Mouse (Mus musculus) kidney, postnatal 25 days (tissue): ENCODE results near the gene Hist1h4h.

Experiments used
- DNase-seq, 2 experiments: peaks; one replicate each; pipeline ENCODE4 v3.0.0; 2021; ENCODE audit warnings: mixed read lengths in 2 of 2

Gene Hist1h4h

GRCm38 (mm10) chr13:23530901-23531875 is at the start of gene Hist1h4h:
TSS of gene Hist1h4h (plus strand) at chr13:23531050.
- DNase-seq, result peak; percentile 97 to 98

DNA sequence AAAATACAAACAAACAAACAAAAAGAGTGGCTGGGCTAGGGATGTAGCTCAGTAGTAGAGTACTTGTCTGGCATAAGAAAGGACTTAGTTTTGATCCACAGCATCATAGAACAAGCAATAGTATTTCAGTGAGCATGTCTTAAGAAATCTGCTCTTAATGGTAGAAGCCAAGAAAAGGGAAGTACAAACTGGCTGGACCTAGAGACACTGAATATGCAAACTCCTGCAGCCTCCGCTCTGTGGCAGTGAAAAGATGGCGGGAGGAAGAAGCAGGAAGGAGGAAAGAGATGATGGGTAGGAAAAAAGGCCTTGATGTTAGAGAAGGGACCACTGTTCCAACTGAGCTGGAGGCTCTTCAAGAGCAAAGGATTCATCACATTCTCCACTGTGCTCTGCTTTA is 47.7 kb upstream of the Hist1h4h start:
- no peak for DNase-seq

GRCm38 (mm10) chr13:23485271-23485670 is 45.6 kb upstream of the Hist1h4h start:
- no peak for DNase-seq

- peak; percentile 60 to 80 for DNase-seq
Measured at GRCm38 (mm10) chr13:23488400-23489322, 42.2 kb upstream of the Hist1h4h start, which contains the start of gene Btn2a2. TSS of gene Btn2a2 (minus strand) at chr13:23488857.

DNA sequence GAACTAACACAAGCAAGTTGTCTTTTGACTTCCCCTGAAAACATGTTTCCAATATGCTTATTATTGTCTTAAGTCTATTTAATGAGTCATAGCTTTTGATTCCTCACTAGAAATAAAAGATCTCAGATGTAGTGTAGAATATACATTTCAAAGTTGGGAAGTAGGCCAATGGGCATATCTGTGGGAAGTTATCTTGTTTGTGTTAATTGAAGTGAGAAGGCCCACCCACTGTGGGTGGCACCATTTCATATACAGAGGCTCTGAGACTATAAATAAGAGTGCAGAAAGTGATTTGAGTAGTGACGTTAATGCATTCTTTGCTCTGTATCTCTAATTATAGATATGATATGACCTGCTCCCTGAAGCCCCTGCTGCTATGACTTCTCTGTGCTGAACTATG is 40.0 kb upstream of the Hist1h4h start:
- DNase-seq, result no peak

- DNase-seq, result no peak
Measured at GRCm38 (mm10) chr13:23491263-23491662, 39.6 kb upstream of the Hist1h4h start.

GRCm38 (mm10) chr13:23491990-23492389 is 38.9 kb upstream of the Hist1h4h start:
- DNase-seq, result no peak

- DNase-seq, result no peak
Measured at GRCm38 (mm10) chr13:23495526-23495925, 35.3 kb upstream of the Hist1h4h start.

- no peak for DNase-seq
Measured at GRCm38 (mm10) chr13:23497656-23498321, 33.1 kb upstream of the Hist1h4h start.

GRCm38 (mm10) chr13:23498653-23499052 is 32.2 kb upstream of the Hist1h4h start:
- no peak for DNase-seq

- DNase-seq, result no peak
Measured at GRCm38 (mm10) chr13:23499943-23500342, 30.9 kb upstream of the Hist1h4h start.

GRCm38 (mm10) chr13:23500424-23501200 is 30.2 kb upstream of the Hist1h4h start:
- peak in 1 of 2 experiments; percentile 20 for DNase-seq

DNA sequence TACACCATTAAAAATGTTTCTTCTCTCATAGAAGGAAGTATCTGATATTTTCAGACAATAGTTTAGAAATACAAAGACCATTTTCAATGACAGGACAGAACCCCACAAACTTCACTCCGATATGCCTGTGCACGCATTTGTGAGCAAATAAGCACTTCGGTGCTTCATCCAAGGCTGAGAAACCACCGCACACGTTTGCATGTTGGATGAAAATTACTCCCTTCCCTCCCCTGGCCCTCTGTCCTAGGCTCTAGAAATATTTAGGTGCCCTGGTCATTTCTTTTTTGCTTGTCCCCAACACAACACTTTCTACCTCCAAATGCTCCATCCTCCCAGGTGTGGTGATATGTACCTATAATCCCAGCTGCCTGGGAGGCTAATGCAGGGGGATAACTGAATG is 29.3 kb upstream of the Hist1h4h start:
- DNase-seq, result no peak

DNA sequence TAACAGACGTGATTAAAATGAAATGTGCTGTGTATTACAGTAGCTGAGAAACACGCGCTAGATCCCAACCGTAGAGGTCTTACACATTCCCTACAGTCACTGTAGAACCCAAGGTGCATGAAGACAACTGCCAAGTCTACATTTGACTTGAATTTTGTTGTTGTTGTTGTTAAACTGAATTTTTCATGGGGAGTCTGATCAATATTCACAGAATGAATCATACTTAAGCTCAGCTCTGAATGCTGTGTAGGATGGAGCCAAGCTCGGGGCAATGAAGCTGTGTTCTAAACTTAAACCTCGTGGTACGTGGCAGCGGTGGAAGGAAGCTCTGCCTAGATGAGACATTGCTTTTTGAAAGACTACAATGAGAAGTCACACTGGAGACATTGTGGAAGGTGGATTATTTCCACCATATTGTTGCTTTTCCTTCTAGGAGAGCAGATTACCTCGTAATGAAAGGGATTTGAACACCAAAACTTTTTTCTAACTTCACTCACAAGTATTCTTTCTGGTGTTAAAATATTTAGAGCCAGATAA is 28.8 kb upstream of the Hist1h4h start:
- DNase-seq, result no peak

- DNase-seq, result no peak
Measured at GRCm38 (mm10) chr13:23502916-23503315, 27.9 kb upstream of the Hist1h4h start.

- DNase-seq, result peak in 1 of 2 experiments; percentile 37
Measured at GRCm38 (mm10) chr13:23503797-23504196, 27.1 kb upstream of the Hist1h4h start.

DNA sequence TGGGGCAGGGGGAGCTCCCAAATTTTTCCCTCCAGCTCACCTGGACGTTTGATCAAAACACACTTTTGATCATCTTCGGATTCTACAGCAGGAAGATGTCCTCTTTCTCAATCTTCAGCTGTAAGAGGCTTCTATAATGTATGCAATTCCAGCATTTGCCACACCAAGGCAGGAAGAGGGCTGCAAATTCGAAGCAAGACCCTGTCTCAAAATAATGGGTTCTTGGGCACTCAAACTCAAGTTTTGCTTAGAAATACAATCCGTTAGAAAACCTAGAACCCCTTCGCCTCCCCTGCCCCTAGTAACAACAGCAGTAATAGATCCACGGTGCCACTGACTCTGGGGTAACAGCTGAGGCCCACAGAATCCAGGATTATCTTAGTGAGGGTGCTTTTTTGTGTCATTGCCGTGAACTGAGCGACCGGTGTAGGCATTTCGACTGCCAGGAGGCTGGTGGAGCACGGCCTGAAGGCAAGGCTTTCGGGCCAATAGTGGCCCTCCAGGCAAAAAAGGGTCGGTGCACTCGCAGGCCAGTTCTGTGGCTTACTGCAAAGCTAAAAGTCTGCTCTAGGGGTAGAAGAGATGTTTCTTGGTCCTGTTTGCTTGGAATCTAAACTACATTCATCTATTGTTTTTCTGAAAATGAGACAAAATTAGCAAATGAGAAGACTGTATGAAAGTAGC is 25.0 kb upstream of the Hist1h4h start:
- DNase-seq, result no peak

- DNase-seq, result no peak
Measured at GRCm38 (mm10) chr13:23506351-23506750, 24.5 kb upstream of the Hist1h4h start.

DNA sequence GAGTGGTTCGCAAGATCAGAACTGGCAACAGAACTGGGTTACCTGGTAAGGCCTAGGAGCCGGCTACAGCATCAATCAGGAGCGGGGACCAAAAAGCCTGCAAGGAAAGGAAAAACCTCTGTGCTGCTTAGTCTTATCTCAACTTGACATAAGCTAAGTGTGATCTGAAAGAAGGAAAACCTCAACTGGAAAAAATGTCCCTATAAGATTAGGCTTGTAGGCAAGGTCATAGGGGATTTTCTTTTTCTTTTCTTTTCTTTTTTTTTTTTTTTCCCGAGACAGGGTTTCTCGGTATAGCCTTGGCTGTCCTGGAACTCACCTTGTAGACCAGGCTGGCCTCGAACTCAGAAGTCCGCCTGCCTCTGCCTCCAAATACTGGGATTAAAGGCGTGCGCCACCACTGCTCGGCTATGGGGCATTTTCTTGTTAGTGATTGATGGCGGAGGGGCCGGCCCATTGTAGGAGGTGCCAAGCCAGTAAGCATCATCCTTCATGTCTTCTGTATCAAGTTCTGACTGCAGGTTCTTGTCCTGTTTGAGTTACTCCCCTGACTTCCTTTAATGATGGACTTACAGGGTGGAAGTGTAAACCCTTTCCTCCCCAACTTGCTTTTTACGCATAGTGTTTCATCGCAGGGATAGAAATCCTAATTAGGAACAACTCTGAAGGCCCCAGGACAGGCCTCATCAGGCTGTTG is 23.9 kb upstream of the Hist1h4h start:
- DNase-seq, result no peak

- no peak for DNase-seq
Measured at GRCm38 (mm10) chr13:23510127-23510526, 20.7 kb upstream of the Hist1h4h start.
